Mouse (Mus musculus): Measurements from ENCODE around the gene 9030025P20Rik. TPM values are rescaled to one million over a fixed set of nuclear protein-coding genes. Genes with fewer than 3 reads are reported as not detected.

9030025P20Rik gene
- 23.0 TPM for total RNA-seq (2023)

GRCm38 (mm10) chr17:14978362-14979038, at the start of gene 9030025P20Rik, which contains the start of gene Gm3417:
Gene 9030025P20Rik (plus strand): TSS chr17:14978468.
Gene Gm3417 (minus strand): TSS chr17:14978790.

GRCm38 (mm10) chr17:14943009-14943728, 35.1 kb upstream of the 9030025P20Rik start, which contains the start of the genes Wdr27 and 1600012H06Rik:
Gene Wdr27 (minus strand): TSS chr17:14943158.
Gene 1600012H06Rik (plus strand): TSS chr17:14943184.

GRCm38 (mm10) chr17:14960951-14961556, 17.2 kb upstream of the 9030025P20Rik start, which contains the start of gene Phf10:
Gene Phf10 (minus strand): TSS chr17:14961273.

GRCm38 (mm10) chr17:15009706-15010413, 31.6 kb downstream of the 9030025P20Rik start, which contains the start of gene Gm3435:
Gene Gm3435 (plus strand): TSS chr17:15010176.

Other genes with a start within 250 kb of the 9030025P20Rik start
- 0.80 TPM for gene Wdr27, start 35.3 kb upstream of the 9030025P20Rik start, total RNA-seq (2023)
- gene 1600012H06Rik, start 35.3 kb upstream of the 9030025P20Rik start, total RNA-seq (2023) = 21.1 TPM
- gene Phf10, start 17.2 kb upstream of the 9030025P20Rik start, total RNA-seq (2023) = 28.0 TPM
- gene Gm3417, start 322 bp downstream of the 9030025P20Rik start, total RNA-seq (2023) = not detected
- gene Gm3435, start 31.7 kb downstream of the 9030025P20Rik start, total RNA-seq (2023) = 6.4 TPM
- gene Ermard, start 62.7 kb downstream of the 9030025P20Rik start, total RNA-seq (2023) = 139 TPM
- not detected for gene Tcte3, start 63.0 kb downstream of the 9030025P20Rik start, total RNA-seq (2023)
- gene Gm3448, start 63.1 kb downstream of the 9030025P20Rik start, total RNA-seq (2023) = 8.3 TPM

All from CD8-positive naive resting alpha-beta T cell, adult 57 days (primary cell).